Mouse (Mus musculus) liver, embryonic 13.5 days (tissue): ENCODE results near the gene Scnm1. TPM values are rescaled to one million over a fixed set of nuclear protein-coding genes. Genes with fewer than 3 reads are reported as not detected.
A peak's percentile ranks its signal among the peaks of the same experiment; 100 is the strongest.

Experiments
- ATAC-seq: fragments of 200-750 bp; cut with Nextera tagmentation; 2 replicates; pipeline ENCODE4 v1.8.0; 2017; ENCODE audit warnings: low read depth, mild to moderate bottlenecking, moderate number of reproducible peaks, moderate library complexity
- DNase-seq: peaks from one replicate; pipeline ENCODE4 v3.0.0; 2022
- H3K27ac ChIP-seq: fragments of 300-500 bp; sonication (generic); 2 replicates; pipeline ENCODE4 v1.5.1; 2015; ENCODE audit warnings: moderate library complexity, mild to moderate bottlenecking, inconsistent platforms
- H3K27me3 ChIP-seq: fragments of 300-500 bp; sonication (generic); 2 replicates; pipeline ENCODE4 v1.6.1; 2015; ENCODE audit warnings: mild to moderate bottlenecking, inconsistent platforms
- H3K36me3 ChIP-seq: fragments of 300-500 bp; sonication (generic); 2 replicates; pipeline ENCODE4 v1.6.1; 2015; ENCODE audit warnings: mild to moderate bottlenecking, inconsistent platforms
- H3K4me1 ChIP-seq: fragments of 300-500 bp; sonication (generic); replicated peaks from 2 replicates; pipeline ENCODE4 v1.6.1; 2015; ENCODE audit warnings: inconsistent platforms
- H3K4me2 ChIP-seq: fragments of 300-500 bp; sonication (generic); 2 replicates; pipeline ENCODE4 v1.6.1; 2015; ENCODE audit warnings: inconsistent platforms, mild to moderate bottlenecking, moderate library complexity
- H3K4me3 ChIP-seq: fragments of 300-500 bp; sonication (generic); replicated peaks from 2 replicates; pipeline ENCODE4 v1.5.1; 2015; ENCODE audit warnings: mild to moderate bottlenecking, inconsistent platforms
- H3K9ac ChIP-seq: fragments of 300-500 bp; sonication (generic); 2 replicates; pipeline ENCODE4 v1.6.1; 2015; ENCODE audit warnings: mild to moderate bottlenecking, inconsistent platforms
- H3K9me3 ChIP-seq: fragments of 300-500 bp; sonication (generic); replicated peaks from 2 replicates; pipeline ENCODE4 v1.6.1; 2016; ENCODE audit warnings: inconsistent platforms
- WGBS: fragments of 180-500 bp; shearing (Covaris S2); methylation state at CpG from one replicate; pipeline ENCODE4 v1.1.7; 2015; ENCODE audit not compliant: insufficient replicate concordance; 5-methylcytosine and 5-hydroxymethylcytosine counted together
- microRNA-seq: library from miRNA; unstranded; fragments of <30 nt; microRNA quantifications from one replicate; pipeline ENCODE4, GENCODE M21; 2016
- polyA plus RNA-seq: library from polyadenylated mRNA; unstranded; fragments of >200 nt; fragmentation: Nextera tagmentation; extraction: Ambion mirVana; gene quantifications from 2 replicates; pipeline ENCODE4 v1.2.1, GENCODE M21; 2015

Scnm1 gene
- polyA plus RNA-seq, 1 experiment from 2014 or later, result 33.4 TPM

GRCm38 (mm10) chr3:95105586-95106337 is 28.0 kb downstream of the Scnm1 start:
- Histone ChIP-seq H3K9ac (peak overlapping the region; percentile 96), H3K27me3 (no peaks in the 10 kb centered on the region), H3K9me3 (no peaks in the 10 kb centered on the region), H3K4me1 (peaks cover 64% of the 10 kb centered on the region), H3K36me3 (peaks cover 20% of the 10 kb centered on the region), H3K27ac (peak overlapping the region; percentile 90), H3K4me2 (peak overlapping the region; percentile 87), H3K4me3 (peak overlapping the region; percentile 93)
- no peak for ATAC-seq
- WGBS, result under 1% methylated on average over 16 of the region's 16 CpGs
- no peak for DNase-seq

GRCm38 (mm10) chr3:95105121-95105520 is 28.7 kb downstream of the Scnm1 start:
- Histone ChIP-seq H3K27ac (peak overlapping the region; percentile 90), H3K4me3 (peak overlapping the region; percentile 93), H3K4me2 (peak overlapping the region; percentile 87), H3K9me3 (no peaks in the 10 kb centered on the region), H3K4me1 (peaks cover 63% of the 10 kb centered on the region), H3K36me3 (peaks cover 20% of the 10 kb centered on the region), H3K9ac (peak overlapping the region; percentile 96), H3K27me3 (no peaks in the 10 kb centered on the region)
- ATAC-seq (no peak), DNase-seq (no peak)
- 8% methylated on average over 4 of the region's 4 CpGs for whole genome bisulfite sequencing

- Histone ChIP-seq H3K27ac (no peak overlapping the region), H3K36me3 (peaks cover 36% of the 10 kb centered on the region), H3K4me2 (no peak overlapping the region), H3K4me1 (peaks cover 51% of the 10 kb centered on the region), H3K9ac (no peak overlapping the region), H3K4me3 (no peak overlapping the region), H3K9me3 (no peaks in the 10 kb centered on the region), H3K27me3 (no peaks in the 10 kb centered on the region)
- 25% methylated on average over 2 of the region's 2 CpGs for WGBS
- no peak for ATAC-seq
- no peak for DNase-seq
These were observed 33.0 kb downstream of the Scnm1 start for GRCm38 (mm10) chr3:95100854-95101253.

- no peak overlapping the region for H3K27ac ChIP-seq
- H3K36me3 ChIP-seq, result peaks cover 9% of the 10 kb centered on the region
- H3K4me2 ChIP-seq, result no peak overlapping the region
- DNase-seq, result no peak
- peaks cover 3% of the 10 kb centered on the region for H3K4me1 ChIP-seq
- no peaks in the 10 kb centered on the region for H3K27me3 ChIP-seq
- H3K9me3 ChIP-seq, result no peaks in the 10 kb centered on the region
- H3K9ac ChIP-seq, result no peak overlapping the region
- 82% methylated on average over 1 of the region's 1 CpGs for WGBS
- no peak overlapping the region for H3K4me3 ChIP-seq
- no peak for ATAC-seq
These were observed 45.7 kb downstream of the Scnm1 start for GRCm38 (mm10) chr3:95088071-95088470.

Small RNA genes lying within 50 kb of the gene (microRNA-seq; reads per million reads assigned to microRNA genes)
- not detected for gene Mir8099-1

Other genes starting within 250 kb of the Scnm1 start
- 201 and 214 TPM in 2 replicates for gene Psmb4, start 247.1 kb downstream of the Scnm1 start, polyA plus RNA-seq
- 58.0 and 65.2 TPM in 2 replicates for gene Selenbp1, start 201.0 kb downstream of the Scnm1 start, polyA plus RNA-seq
- gene Rfx5, start 179.9 kb downstream of the Scnm1 start, polyA plus RNA-seq, result 0.96 and 1.8 TPM in 2 replicates
- gene Pi4kb, start 159.3 kb downstream of the Scnm1 start, polyA plus RNA-seq, result 11.6 and 12.4 TPM in 2 replicates
- gene Zfp687, start 118.6 kb downstream of the Scnm1 start, polyA plus RNA-seq, result 5.8 and 8.2 TPM in 2 replicates
- 202 and 204 TPM in 2 replicates for gene Psmd4, start 91.4 kb downstream of the Scnm1 start, polyA plus RNA-seq
- gene Pip5k1a, start 27.1 kb downstream of the Scnm1 start, polyA plus RNA-seq, result 9.6 and 10.3 TPM in 2 replicates
- 39.2 and 43.3 TPM in 2 replicates for gene Vps72, start 23.0 kb downstream of the Scnm1 start, polyA plus RNA-seq
- gene Tmod4, start 9.5 kb downstream of the Scnm1 start, polyA plus RNA-seq, result 0.17 and 0.67 TPM in 2 replicates
- 7.3 and 7.5 TPM in 2 replicates for gene Lysmd1, start 77 bp upstream of the Scnm1 start, polyA plus RNA-seq
- gene Tnfaip8l2, start 8.3 kb upstream of the Scnm1 start, polyA plus RNA-seq, result 5.7 and 6.0 TPM in 2 replicates
- 0.35 and 0.36 TPM in 2 replicates for gene Sema6c, start 26.4 kb upstream of the Scnm1 start, polyA plus RNA-seq
- gene Gabpb2, start 83.9 kb upstream of the Scnm1 start, polyA plus RNA-seq, result 6.9 and 7.7 TPM in 2 replicates
- gene Cdc42se1, start 94.7 kb upstream of the Scnm1 start, polyA plus RNA-seq, result 43.9 and 50.1 TPM in 2 replicates
- gene Mllt11, start 98.2 kb upstream of the Scnm1 start, polyA plus RNA-seq, result 2.8 and 3.5 TPM in 2 replicates
- 0.16 and 0.21 TPM in 2 replicates for gene Gm128, start 107.6 kb upstream of the Scnm1 start, polyA plus RNA-seq
- gene Bnipl, start 117.2 kb upstream of the Scnm1 start, polyA plus RNA-seq, result not detected in 2 replicates
- 17.0 and 18.6 TPM in 2 replicates for gene Mindy1, start 147.3 kb upstream of the Scnm1 start, polyA plus RNA-seq
- 8.6 and 11.0 TPM in 2 replicates for gene Prune1, start 148.1 kb upstream of the Scnm1 start, polyA plus RNA-seq
- gene Anxa9, start 173.2 kb upstream of the Scnm1 start, polyA plus RNA-seq, result 3.0 and 3.1 TPM in 2 replicates
- 113 and 125 TPM in 2 replicates for gene Cers2, start 180.8 kb upstream of the Scnm1 start, polyA plus RNA-seq
- 15.9 and 20.0 TPM in 2 replicates for gene Setdb1, start 223.2 kb upstream of the Scnm1 start, polyA plus RNA-seq